Mouse (Mus musculus) ZHBTc4 (cell line): ENCODE measurements around the gene Emc4.
A peak's percentile ranks its signal among the peaks of the same experiment; 100 is the strongest.

Experiments used
- DNase-seq: peaks from one replicate; pipeline ENCODE4 v3.0.0-alpha.2; 2011; ENCODE audit warnings: low read depth, low spot score

Gene Emc4

GRCm38 (mm10) chr2:112367726-112368673, at the start of gene Emc4:
Gene Emc4, minus strand, starts transcription at chr2:112368027.
- peak; percentile 96 for DNase-seq

GRCm38 (mm10) chr2:112407030-112407429, 39.2 kb upstream of the Emc4 start:
- no peak for DNase-seq

- no peak for DNase-seq
Observed at GRCm38 (mm10) chr2:112396649-112397048, 28.8 kb upstream of the Emc4 start.

- no peak for DNase-seq
Observed at GRCm38 (mm10) chr2:112393958-112394357, 26.1 kb upstream of the Emc4 start.

DNA sequence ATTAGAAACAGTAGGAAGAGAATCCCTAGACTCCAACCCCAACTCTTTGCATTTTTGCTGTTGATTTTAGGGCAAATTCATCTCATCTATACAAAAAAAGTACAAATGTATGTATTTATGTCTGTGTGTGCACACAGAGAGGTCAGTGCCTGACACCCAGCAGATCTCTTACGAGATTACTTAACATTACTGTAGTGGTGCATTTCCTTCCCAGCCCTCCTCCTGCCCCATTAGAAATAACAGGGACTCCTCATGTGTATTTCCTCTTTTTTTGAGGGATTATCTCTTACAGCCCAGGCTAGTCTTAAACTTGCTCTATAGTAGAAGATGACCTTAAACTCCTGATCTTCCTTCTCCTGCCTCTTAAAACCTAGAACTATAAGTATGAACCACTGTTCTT, 24.9 kb upstream of the Emc4 start:
- DNase-seq: no peak

DNA sequence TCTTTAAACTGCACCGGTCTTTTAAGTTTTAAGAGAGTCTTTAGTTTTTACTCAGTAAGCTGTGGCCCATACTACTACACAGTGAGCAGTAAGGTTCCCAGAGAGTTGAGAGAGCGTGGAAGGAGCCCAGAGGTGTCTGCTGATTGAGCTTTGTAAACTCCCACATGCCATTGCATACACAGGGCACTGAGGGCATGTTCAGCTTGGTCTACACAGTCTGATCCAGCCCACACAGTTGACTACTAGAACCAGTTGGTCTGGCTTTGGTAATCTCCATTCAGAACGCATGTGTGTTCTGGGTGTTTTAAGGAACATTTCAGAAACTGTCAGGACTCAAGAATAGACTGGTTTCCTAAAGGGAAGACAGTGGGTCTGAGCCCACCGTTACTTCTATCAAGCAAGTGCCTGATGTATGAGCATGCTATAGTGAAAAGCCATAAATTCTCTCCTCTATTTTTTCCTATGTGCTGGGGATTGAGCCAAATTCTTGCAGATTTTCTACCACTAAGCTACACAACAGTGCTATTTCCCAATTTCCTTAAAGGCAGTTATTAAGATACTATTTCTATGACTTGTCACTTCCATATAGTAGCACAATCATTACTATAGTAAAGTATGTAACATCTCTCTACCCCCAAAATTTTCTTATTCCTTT, 23.6 kb upstream of the Emc4 start:
- DNase-seq: no peak

GRCm38 (mm10) chr2:112390843-112391242, 23.0 kb upstream of the Emc4 start:
- DNase-seq: no peak

GRCm38 (mm10) chr2:112381219-112381618, 13.4 kb upstream of the Emc4 start:
- DNase-seq: no peak

DNA sequence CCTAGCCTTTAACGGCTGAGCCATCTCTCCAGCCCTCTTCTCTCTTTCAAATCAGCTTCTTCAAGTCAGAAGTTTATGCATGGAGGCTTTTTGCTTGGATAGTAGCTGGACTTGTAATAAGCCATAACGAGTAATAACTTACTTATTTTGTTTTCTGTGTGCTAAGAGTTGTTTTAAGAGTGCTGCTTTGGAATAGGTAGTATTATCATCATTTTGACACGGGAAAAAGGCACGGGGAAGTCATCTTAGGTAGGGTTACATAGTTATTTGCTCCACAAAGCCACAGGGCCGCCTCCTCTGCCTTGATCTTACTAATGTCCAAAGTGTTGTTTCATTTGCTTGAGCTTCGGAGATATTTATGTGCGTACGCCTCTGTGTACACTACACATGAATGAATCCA, 12.3 kb upstream of the Emc4 start:
- DNase-seq: no peak

DNA sequence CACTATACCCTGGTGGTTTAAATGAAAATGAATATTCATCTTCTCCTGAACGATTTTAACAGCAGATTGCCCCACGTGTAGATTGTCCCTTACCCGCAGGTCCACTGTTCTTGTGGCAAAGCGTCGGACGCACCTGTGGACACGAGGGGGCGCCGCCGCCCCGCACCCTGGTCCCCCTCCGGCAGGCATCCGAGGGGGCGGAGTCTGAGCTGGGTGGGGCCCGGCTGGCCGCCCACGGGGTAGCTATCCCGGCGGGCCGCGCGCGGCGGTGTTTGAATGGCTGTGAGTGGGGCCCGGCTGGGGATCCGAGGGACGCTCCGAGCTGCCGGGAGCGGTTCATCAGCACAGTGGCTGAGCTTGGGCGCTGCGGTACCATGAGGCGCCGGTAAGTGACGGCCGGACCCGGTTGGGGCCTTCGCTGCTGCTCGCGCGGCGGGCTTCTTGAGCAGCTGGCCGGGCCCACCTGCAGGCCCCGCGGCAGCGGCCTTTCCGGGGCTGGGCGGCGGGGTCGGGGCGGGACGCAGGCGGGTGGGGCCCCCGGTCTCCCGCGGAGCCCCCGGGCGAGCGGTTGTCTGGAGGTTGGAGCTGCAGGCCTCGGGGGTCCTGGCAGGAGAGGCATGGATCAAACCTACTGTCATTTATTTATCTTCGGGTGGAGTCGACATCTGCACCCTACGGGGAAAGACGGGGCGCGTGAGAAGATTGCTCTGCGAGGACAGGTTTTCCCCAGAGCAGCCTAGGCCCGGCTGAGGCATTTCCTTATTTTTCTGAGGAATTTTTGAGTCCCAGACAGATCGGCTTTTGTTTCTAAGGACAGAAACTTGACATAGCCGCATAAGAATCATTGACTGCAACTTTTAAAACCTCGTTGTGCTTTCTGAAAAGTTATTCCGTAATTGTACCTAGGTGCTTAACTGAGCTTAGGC, 11.4 kb upstream of the Emc4 start, which contains the start of gene Katnbl1:
Gene Katnbl1 (plus strand): TSS at position 239 of the 926 bp plus-strand sequence.
- DNase-seq: peak; percentile 97

DNA sequence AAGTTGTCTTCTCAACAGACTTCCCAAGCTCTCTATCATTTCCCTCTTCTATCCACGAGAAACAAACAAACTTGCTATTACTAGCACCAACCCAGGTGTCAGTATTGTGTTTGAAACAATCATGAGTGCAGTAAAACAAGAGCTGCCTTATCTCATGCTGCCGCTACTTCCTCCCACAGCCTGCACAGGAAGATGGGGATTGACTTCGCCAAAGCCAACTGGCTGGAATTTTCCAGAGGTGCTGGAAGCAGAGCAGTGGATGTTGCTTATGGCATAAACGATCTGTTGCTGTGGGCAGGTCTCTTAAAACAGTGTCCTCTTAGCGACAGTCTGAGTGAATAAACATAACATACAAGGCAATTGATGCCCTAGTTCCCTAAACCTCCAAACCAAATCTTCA, 6.8 kb upstream of the Emc4 start:
- no peak for DNase-seq

DNA sequence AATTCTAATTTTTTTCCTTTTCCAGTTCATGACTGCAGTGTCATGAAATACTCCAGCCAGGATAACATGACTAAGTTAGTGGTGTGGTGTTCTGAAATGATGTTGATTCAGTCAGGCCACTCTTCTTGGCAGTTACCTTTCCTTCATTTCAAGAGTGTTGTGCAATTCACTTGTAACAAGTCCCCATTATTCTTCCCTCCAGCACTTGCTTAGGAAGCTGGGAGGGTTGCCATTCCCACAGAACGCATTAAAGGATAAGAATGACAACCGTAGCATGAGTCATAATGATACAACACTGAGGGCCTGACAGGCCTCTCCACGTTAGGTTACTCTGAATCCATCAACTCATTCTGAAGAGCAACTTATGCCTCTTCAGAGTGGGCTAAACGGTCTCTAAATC, 5.3 kb upstream of the Emc4 start:
- DNase-seq: no peak

DNA sequence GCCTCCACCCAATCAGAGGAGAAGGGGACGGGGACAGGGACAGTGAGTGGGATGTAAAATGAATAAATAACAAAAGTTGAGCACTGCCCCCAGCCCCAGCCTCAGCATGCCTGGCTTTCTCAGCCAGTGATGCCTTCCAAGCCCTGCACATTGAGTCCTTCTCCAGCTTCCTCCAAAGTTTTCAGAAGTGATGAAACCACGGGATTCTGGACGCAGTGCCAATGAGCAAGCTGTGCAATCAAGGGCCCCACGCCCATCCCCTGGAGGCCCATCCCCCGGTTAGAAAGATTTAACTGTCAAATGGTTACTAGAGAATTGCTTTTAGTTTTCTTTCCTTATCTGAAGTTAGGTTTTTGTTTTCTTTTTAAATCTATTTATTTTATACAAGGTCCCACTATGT, 2.1 kb upstream of the Emc4 start:
- DNase-seq: no peak

- DNase-seq: peak; percentile 16
Observed at GRCm38 (mm10) chr2:112367222-112367621, 605 bp downstream of the Emc4 start.

DNA sequence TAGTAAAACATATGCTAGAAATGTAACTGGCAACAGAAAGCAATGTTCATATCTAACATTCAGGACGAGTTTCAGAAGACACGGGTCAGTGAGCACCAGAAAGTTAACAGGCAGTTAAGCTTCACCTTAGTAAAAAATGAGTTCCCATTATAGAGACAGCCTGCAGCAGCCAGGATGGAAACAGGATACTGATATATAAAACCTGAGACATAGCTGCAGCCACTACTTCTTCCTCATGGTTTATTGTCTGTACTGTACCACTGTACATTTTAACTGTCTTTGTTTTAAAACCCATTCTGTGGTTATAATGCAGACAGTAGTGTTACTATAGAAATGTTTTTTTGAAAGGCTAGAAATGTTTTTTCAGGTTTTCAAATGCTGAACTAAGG, 7.1 kb downstream of the Emc4 start:
- no peak for DNase-seq

DNA sequence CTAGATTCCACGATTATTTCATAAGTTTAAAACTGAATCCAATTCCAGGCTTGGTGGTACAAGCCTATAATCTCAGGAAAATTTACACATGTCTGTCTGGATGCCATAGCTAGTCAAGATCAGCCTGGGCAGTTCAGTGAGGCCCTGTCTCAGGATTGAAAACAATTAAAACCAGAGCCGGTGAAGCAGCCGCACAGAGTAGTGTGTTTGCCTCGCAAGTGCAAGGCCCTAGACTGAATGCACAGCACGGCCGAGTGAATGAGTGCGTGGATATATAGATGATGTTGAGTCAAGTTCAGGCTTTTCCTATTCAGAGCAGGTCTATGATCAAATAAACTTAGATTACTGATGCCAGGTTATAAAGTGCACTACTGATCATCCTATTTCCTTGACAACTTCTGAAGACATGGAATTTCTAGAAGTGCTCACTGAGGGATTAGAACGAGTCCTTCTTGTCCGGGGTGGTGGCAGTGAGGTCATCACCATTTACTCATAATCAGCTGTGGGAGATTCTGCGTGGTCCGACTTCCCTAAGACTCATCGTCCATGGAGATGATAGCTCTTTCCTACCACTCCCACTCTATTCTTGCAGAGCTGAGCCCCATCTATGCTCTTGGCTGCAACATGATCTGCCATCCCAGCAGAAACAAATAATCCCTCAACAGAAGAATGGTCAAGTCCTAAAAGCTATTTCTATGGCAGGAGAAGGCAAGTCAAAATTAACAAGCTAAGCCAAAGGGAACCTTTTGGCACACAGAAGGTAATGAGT, 7.6 kb downstream of the Emc4 start:
- no peak for DNase-seq

- no peak for DNase-seq
Observed at GRCm38 (mm10) chr2:112359611-112360010, 8.2 kb downstream of the Emc4 start.

- no peak for DNase-seq
Observed at GRCm38 (mm10) chr2:112353685-112354455, 14.0 kb downstream of the Emc4 start.

GRCm38 (mm10) chr2:112348246-112348645, 19.6 kb downstream of the Emc4 start:
- DNase-seq: no peak

- no peak for DNase-seq
Observed at GRCm38 (mm10) chr2:112341117-112341516, 26.7 kb downstream of the Emc4 start.
